Mouse (Mus musculus): ENCODE results near the gene Aoc2.
"Not testable (repeated sequence)": the region's sequence is repeated elsewhere in the genome, so short reads cannot be mapped to it uniquely, and the experiment has no call there.

Gene Aoc2

GRCm38 (mm10) chr11:101315665-101316500 lies 9.0 kb upstream of the Aoc2 start, which contains the start of gene Psme3:
Gene Psme3, plus strand, starts transcription at chr11:101316213.
- peak; percentile 94 for DNase-seq

- peak; percentile 85 for DNase-seq
Measured at GRCm38 (mm10) chr11:101316501-101316917, 8.4 kb upstream of the Aoc2 start.

- peak; percentile 74 for DNase-seq
Measured at GRCm38 (mm10) chr11:101323609-101324008, 1.3 kb upstream of the Aoc2 start.

GRCm38 (mm10) chr11:101325201-101325600 lies 338 bp downstream of the Aoc2 start:
- not testable (repeated sequence) for DNase-seq

GRCm38 (mm10) chr11:101326147-101326546 lies 1.3 kb downstream of the Aoc2 start:
- DNase-seq, result no peak

- no peak for DNase-seq
Measured at GRCm38 (mm10) chr11:101327311-101327710, 2.4 kb downstream of the Aoc2 start.

- no peak for DNase-seq
Measured at GRCm38 (mm10) chr11:101328941-101329635, 4.2 kb downstream of the Aoc2 start.

- no peak for DNase-seq
Measured at GRCm38 (mm10) chr11:101330371-101330924, 5.6 kb downstream of the Aoc2 start, which contains the start of gene Aoc3. Gene Aoc3, plus strand, starts transcription at chr11:101330605.

- not testable (repeated sequence) for DNase-seq
Measured at GRCm38 (mm10) chr11:101330961-101331360, 6.1 kb downstream of the Aoc2 start.

GRCm38 (mm10) chr11:101332537-101332936 lies 7.7 kb downstream of the Aoc2 start:
- no peak for DNase-seq

GRCm38 (mm10) chr11:101334023-101334422 lies 9.2 kb downstream of the Aoc2 start:
- no peak for DNase-seq

GRCm38 (mm10) chr11:101334516-101334915 lies 9.7 kb downstream of the Aoc2 start:
- DNase-seq, result no peak

GRCm38 (mm10) chr11:101335685-101336084 lies 10.8 kb downstream of the Aoc2 start:
- DNase-seq, result no peak

- DNase-seq, result peak; percentile 72
Measured at GRCm38 (mm10) chr11:101338123-101338760, 13.4 kb downstream of the Aoc2 start.

GRCm38 (mm10) chr11:101347083-101347775 lies 22.4 kb downstream of the Aoc2 start:
- DNase-seq, result no peak

- DNase-seq, result no peak
Measured at GRCm38 (mm10) chr11:101348774-101349173, 23.9 kb downstream of the Aoc2 start.

GRCm38 (mm10) chr11:101349216-101349615 lies 24.4 kb downstream of the Aoc2 start:
- no peak for DNase-seq

GRCm38 (mm10) chr11:101351100-101351720 lies 26.3 kb downstream of the Aoc2 start:
- no peak for DNase-seq

- no peak for DNase-seq
Measured at GRCm38 (mm10) chr11:101351721-101352111, 26.9 kb downstream of the Aoc2 start.

GRCm38 (mm10) chr11:101353436-101353835 lies 28.6 kb downstream of the Aoc2 start:
- no peak for DNase-seq

GRCm38 (mm10) chr11:101354438-101355010 lies 29.7 kb downstream of the Aoc2 start:
- no peak for DNase-seq

- no peak for DNase-seq
Measured at GRCm38 (mm10) chr11:101355916-101356315, 31.1 kb downstream of the Aoc2 start.

Data from liver (tissue).